Mouse (Mus musculus) cerebellum, adult 2 months (tissue): ENCODE results near the gene Mtnr1a. TPM values are rescaled to one million over a fixed set of nuclear protein-coding genes. Genes with fewer than 3 reads are reported as not detected.
A peak's percentile ranks its signal among the peaks of the same experiment; 100 is the strongest.

Source experiments
- DNase-seq, 2 experiments: peaks; one replicate each; pipeline ENCODE4 v3.0.0; 2021
- H3K27ac ChIP-seq: fragments of 200-500 bp; 2 replicates; pipeline ENCODE4 v1.5.1; 2012; ENCODE audit warnings: low read length, control low read depth, inconsistent platforms; ENCODE audit not compliant: insufficient read depth
- H3K27me3 ChIP-seq: fragments of 200-500 bp; 2 replicates; pipeline ENCODE4 v1.6.1; 2012; ENCODE audit warnings: inconsistent platforms, mild to moderate bottlenecking, low read length, moderate library complexity; ENCODE audit not compliant: control insufficient read depth, insufficient read depth
- H3K4me1 ChIP-seq: fragments of 200-500 bp; 2 replicates; pipeline ENCODE4 v1.6.1; 2011; ENCODE audit warnings: low read length; ENCODE audit not compliant: control insufficient read depth, insufficient read depth
- H3K4me3 ChIP-seq: fragments of 200-500 bp; replicated peaks from 2 replicates; pipeline ENCODE3; 2011; ENCODE audit warnings: mild to moderate bottlenecking, low read depth, low read length, control low read depth; ENCODE audit not compliant: insufficient read depth
- CTCF ChIP-seq: fragments of 200-500 bp; IDR thresholded peaks from 2 replicates; pipeline ENCODE4 v1.5.1; 2011; ENCODE audit warnings: low read depth, mild to moderate bottlenecking, control low read depth, low read length, moderate library complexity, borderline replicate concordance; ENCODE audit not compliant: insufficient read depth
- POLR2A ChIP-seq: fragments of 200-500 bp; IDR thresholded peaks from 2 replicates; pipeline ENCODE4 v1.6.1; 2011; ENCODE audit warnings: low read length, control low read depth, borderline replicate concordance; ENCODE audit not compliant: insufficient read depth
- WGBS: fragments of 180-500 bp; shearing (Covaris S2); methylation state at CpG from one replicate; pipeline ENCODE4 v1.1.7; 2018; 5-methylcytosine and 5-hydroxymethylcytosine counted together
- polyA plus RNA-seq: library from polyadenylated mRNA; depleted of rRNA; stranded (reverse); fragments of >200 nt; gene quantifications from 2 replicates; pipeline ENCODE4 v1.2.3, GENCODE M21; 2012

The Mtnr1a gene
- polyA plus RNA-seq, 1 experiment = 0.07 TPM

DNA sequence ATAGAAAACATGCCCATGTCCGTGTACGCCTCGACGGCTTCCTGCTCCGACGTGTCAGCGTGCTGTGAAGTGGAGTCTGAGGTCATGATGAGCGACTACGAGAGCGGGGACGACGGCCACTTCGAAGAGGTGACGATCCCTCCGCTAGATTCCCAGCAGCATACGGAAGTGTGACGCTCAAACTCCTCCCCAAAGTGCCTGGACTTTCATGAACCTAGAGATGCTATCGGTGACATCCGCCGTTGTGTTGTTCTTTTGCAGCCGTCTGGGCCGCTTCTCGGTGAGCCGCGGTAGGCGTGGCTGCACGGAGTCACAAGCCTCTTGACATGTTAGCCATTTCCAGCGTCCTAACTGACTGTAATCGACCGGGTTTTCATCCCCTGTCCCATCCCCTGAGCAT is 17.7 kb upstream of the Mtnr1a start:
- no peaks in the 10 kb centered on the region for H3K27me3 ChIP-seq
- DNase-seq = no peak
- TF ChIP-seq CTCF (no peak), POLR2A (no peak)
- no peak overlapping the region for H3K4me3 ChIP-seq
- H3K4me1 ChIP-seq = no peaks in the 10 kb centered on the region
- WGBS = 97% methylated on average over 30 of the region's 30 CpGs
- no peak overlapping the region for H3K27ac ChIP-seq

DNA sequence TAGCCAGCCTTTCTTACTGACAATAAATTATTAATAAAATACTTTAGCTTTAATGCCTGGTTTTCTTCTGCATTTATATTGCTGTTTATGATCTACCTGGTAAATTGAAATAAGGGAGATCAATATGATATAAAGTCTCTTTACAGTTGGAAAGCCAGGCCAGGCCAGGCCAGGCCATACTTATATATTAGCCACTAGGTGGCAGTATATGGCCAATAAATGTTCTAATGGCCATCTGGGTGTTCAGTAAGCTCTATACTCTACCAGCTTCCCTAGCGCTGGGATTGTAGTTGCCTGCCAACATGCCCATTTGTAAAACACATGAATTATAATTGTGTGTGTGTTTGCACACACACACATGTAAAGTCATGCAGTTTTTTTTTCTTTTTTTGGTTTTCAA is 16.7 kb upstream of the Mtnr1a start:
- 60% methylated on average over 1 of the region's 1 CpGs for whole genome bisulfite sequencing

DNA sequence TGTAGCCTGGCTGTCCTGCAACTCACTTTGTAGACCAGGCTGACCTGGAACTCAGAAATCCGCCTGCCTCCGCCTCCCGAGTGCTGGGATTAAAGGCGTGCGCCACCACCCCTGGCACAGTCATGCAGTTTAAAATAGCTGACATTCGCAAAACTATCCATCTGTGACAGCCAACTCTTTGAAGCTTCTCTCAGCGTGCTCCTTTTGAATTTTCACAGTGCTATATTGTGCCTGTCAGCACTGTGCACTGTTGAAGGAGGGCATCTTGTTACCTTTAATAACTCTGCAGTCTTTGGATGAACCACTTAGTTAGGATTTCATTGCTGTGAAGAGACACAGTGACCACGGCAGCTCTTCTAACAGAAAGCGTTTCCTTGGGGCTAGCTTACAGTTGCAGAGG is 16.3 kb upstream of the Mtnr1a start:
- WGBS = 82% methylated on average over 9 of the region's 9 CpGs
- Histone ChIP-seq H3K4me1 (no peaks in the 10 kb centered on the region), H3K27me3 (no peaks in the 10 kb centered on the region), H3K4me3 (no peak overlapping the region), H3K27ac (no peak overlapping the region)
- no peak for DNase-seq
- TF ChIP-seq CTCF (no peak), POLR2A (no peak)

More for the DNA sequence above, 16.7 kb upstream of the Mtnr1a start:
- Histone ChIP-seq H3K4me3 (no peak overlapping the region), H3K4me1 (no peaks in the 10 kb centered on the region), H3K27me3 (no peaks in the 10 kb centered on the region), H3K27ac (no peak overlapping the region)
- DNase-seq = no peak
- no peak for TF ChIP-seq POLR2A
- TF ChIP-seq CTCF = peak; percentile 22; the same call in 1 of the 2 replicates

DNA sequence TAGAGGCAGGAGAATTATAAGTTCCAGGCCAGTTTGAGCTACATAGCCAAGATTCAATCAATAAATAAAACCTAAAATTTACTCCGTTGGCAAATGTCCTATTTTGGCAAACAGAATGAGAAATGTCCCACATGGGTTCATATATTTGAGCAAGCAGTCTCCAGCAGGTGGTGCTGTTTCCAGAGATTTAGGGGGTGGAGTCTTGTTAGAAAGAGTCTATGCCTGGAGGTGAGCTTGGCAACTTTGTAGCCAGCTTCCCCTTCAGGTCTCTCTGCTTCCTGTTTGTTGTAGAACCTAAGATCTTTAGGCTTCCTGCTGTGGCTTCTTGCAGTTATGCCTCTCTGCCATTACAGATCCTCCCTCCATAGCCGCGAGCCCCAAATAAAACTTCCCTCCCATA is 13.4 kb upstream of the Mtnr1a start:
- TF ChIP-seq CTCF (no peak), POLR2A (no peak)
- 94% methylated on average over 3 of the region's 3 CpGs for WGBS
- no peak overlapping the region for H3K4me3 ChIP-seq

DNA sequence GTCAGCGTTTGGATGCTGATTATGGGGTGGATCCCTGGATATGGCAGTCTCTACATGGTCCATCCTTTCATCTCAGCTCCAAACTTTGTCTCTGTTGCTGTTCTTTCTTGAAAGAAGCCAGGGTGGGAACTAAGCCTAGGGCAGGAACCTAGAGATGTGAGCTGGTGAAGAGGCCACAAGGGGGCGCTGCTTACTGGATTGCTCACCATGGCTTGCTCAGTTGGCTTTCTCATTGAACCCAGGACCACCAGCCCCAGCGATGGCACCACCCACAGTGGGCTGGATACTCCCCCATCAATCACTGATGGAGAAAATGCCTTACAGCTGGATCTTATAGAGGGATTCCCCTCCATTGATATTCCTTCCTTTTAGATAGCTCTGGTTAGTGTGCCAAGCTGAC is 12.1 kb upstream of the Mtnr1a start:
- Histone ChIP-seq H3K27ac (no peak overlapping the region), H3K4me1 (no peaks in the 10 kb centered on the region), H3K27me3 (no peaks in the 10 kb centered on the region), H3K4me3 (no peak overlapping the region)
- TF ChIP-seq CTCF (peak; percentile 22; the same call in 1 of the 2 replicates), POLR2A (no peak)
- DNase-seq = no peak
- WGBS = 37% methylated on average over 3 of the region's 3 CpGs

More for the DNA sequence above, 13.4 kb upstream of the Mtnr1a start:
- H3K27me3 ChIP-seq = no peaks in the 10 kb centered on the region
- no peaks in the 10 kb centered on the region for H3K4me1 ChIP-seq
- no peak for DNase-seq
- no peak overlapping the region for H3K27ac ChIP-seq

DNA sequence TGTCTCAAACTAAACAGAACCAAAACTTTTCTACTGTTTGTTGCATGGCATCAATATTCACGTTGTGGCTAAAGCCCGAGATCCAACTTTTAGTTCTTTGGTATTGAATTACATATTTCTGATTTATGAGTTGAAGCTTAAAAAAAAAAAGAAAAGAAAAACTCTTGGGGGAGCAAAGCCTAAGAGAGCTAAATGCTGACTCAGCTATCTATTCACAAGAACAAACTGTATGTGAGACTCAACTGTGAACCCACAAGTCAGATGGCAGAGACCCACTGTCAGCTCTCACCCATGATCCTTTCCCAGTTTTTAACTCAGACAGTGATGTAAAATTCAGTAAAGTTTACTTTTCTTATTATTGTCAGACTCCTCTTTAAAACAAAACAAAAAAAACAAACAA is 8.9 kb upstream of the Mtnr1a start:
- Histone ChIP-seq H3K4me1 (no peaks in the 10 kb centered on the region), H3K4me3 (no peak overlapping the region), H3K27me3 (no peaks in the 10 kb centered on the region), H3K27ac (no peak overlapping the region)
- no peak for DNase-seq
- TF ChIP-seq POLR2A = no peak
- no peak for TF ChIP-seq CTCF
- 95% methylated on average over 2 of the region's 2 CpGs for WGBS

DNA sequence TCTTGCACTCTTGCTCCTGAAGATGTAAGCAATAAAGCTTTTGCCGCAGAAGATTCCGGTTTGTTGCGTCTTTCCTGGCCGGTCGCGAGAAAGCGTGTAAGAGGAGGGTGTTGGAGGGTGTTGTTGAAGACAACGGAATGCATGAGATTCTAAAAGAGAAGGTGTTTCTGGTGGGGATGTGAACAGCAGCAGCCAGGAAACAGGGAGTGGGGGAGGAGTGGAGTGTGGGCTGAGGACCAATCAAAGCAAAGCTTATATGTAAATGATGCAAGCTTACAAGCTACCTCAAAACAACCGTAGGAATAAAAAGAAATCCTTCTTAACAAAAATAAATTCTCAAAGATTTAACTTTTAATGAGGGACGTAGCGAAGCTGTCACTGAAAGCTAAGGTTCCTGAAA is 6.6 kb upstream of the Mtnr1a start:
- Histone ChIP-seq H3K27ac (no peak overlapping the region), H3K4me1 (no peaks in the 10 kb centered on the region), H3K27me3 (no peaks in the 10 kb centered on the region), H3K4me3 (no peak overlapping the region)
- DNase-seq = no peak
- 93% methylated on average over 11 of the region's 11 CpGs for WGBS
- no peak for TF ChIP-seq POLR2A
- TF ChIP-seq CTCF = no peak

DNA sequence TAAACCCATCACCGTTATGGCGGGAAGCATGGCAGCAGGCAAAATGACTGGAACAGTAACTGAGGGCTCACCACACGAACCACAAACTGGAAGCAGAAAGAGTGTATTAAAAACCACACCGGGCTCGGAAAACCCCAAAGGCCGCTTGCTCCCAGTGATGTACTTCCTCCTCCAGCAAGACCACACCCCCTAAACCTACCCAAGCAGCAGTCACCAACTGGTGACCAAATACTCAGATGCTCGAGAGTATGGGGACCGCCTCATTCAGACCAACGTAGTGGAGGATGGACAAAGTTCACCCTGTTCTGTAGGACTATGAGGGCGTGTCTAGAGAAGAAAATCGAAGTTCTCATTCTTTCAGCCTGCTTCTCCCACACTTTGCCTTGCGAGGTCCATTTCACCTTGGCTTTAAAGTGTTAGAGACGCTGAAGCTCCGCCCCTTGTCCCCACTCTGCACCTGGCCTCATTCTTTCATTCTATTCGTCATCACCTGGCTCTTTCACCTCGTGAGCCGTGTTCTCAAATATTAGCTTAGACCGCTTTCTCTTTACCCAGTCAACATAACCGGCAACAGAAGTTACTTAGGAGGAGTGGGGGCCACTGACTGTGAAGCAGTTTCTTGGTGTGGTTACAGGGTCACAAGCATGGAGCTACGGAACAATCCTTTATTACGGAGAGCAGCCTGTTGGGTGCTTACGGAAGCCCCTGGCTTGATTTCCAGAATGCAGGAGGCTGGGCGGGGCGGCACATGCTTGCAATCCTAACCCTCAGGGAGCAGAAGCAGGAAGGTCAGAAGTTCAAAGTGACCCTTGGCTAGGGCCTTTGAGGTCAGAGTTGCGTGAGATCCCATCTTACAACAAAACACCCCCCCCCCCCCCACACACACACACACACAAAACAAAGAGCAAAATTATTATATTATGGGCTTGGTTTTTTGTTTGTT is 5.7 kb upstream of the Mtnr1a start:
- Histone ChIP-seq H3K27me3 (no peaks in the 10 kb centered on the region), H3K4me3 (no peak overlapping the region), H3K27ac (no peak overlapping the region), H3K4me1 (no peaks in the 10 kb centered on the region)
- TF ChIP-seq POLR2A (no peak), CTCF (no peak)
- no peak for DNase-seq
- WGBS = 71% methylated on average over 25 of the region's 25 CpGs
